Mouse (Mus musculus) G1E (cell line): ENCODE results near the gene Stag1. TPM values are rescaled to one million over a fixed set of nuclear protein-coding genes. Genes with fewer than 3 reads are reported as not detected.
"Not testable (repeated sequence)": the region's sequence is repeated elsewhere in the genome, so short reads cannot be mapped to it uniquely, and the experiment has no call there.

Experiments
- ATAC-seq: 2 replicates; pipeline ENCODE4 v1.8.0; 2016; ENCODE audit warnings: mild to moderate bottlenecking; ENCODE audit not compliant: insufficient number of reproducible peaks, poor library complexity, low FRiP score, severe bottlenecking; ENCODE audit errors: extremely low read depth
- DNase-seq: peaks from one replicate; pipeline ENCODE4 v3.0.0; 2012; ENCODE audit warnings: low spot score
- H3K27me3 ChIP-seq: 2 replicates; pipeline ENCODE4 v1.6.1; 2012; ENCODE audit warnings: mild to moderate bottlenecking, low read length, inconsistent platforms; ENCODE audit not compliant: insufficient read depth
- H3K36me3 ChIP-seq: replicated peaks from 2 replicates; pipeline ENCODE3; 2012; ENCODE audit warnings: mild to moderate bottlenecking, inconsistent platforms
- H3K4me1 ChIP-seq: 2 replicates; pipeline ENCODE4 v1.6.1; 2012; ENCODE audit warnings: low read depth, low read length, inconsistent platforms, mixed read lengths; ENCODE audit not compliant: insufficient read depth
- H3K4me3 ChIP-seq: 2 replicates; pipeline ENCODE4 v1.5.1; 2012; ENCODE audit warnings: low read depth, mild to moderate bottlenecking, inconsistent platforms, low read length, moderate library complexity, mixed read lengths
- H3K9me3 ChIP-seq: replicated peaks from 2 replicates; pipeline ENCODE4 v1.6.1; 2012; ENCODE audit warnings: inconsistent platforms
- CTCF ChIP-seq: IDR thresholded peaks from 2 replicates; pipeline ENCODE4 v1.5.1; 2012; ENCODE audit warnings: low read depth, low read length, inconsistent platforms, mixed read lengths
- GATA1 ChIP-seq: IDR thresholded peaks from 2 replicates; pipeline ENCODE4 v1.6.1; 2012; ENCODE audit warnings: borderline replicate concordance, low read length, inconsistent platforms, mixed read lengths
- GATA2 ChIP-seq: IDR thresholded peaks from 2 replicates; pipeline ENCODE4 v1.6.1; 2012; ENCODE audit warnings: low read depth, low read length, inconsistent platforms, borderline replicate concordance
- POLR2AphosphoS5 ChIP-seq: IDR thresholded peaks from 2 replicates; pipeline ENCODE4 v1.6.1; 2012; ENCODE audit warnings: low read depth, low read length, inconsistent platforms; ENCODE audit not compliant: insufficient replicate concordance
- TAL1 ChIP-seq: conservative IDR thresholded peaks from 2 replicates; pipeline ENCODE4 v1.6.1; 2012; ENCODE audit warnings: low read depth, low read length, inconsistent platforms, mixed read lengths
- polyA plus RNA-seq: library from polyadenylated mRNA; stranded (reverse); fragments of >175 nt; gene quantifications from 2 replicates; pipeline ENCODE4 v1.2.3, GENCODE M21; 2012
- total RNA-seq, 2 experiments: library from RNA; stranded (forward) in 1 of 2; stranded (reverse) in 1 of 2; fragments of 200-1000 nt in 1 of 2; fragments of >200 nt in 1 of 2; fragmentation: Nextera tagmentation in 1 of 2; gene quantifications; 2 replicates each; pipeline ENCODE4 v1.2.3; 2014 to 2017

Gene Stag1
- total and polyA plus RNA-seq, 3 experiments: 2.9 to 75.4 (median 71.5) TPM

DNA sequence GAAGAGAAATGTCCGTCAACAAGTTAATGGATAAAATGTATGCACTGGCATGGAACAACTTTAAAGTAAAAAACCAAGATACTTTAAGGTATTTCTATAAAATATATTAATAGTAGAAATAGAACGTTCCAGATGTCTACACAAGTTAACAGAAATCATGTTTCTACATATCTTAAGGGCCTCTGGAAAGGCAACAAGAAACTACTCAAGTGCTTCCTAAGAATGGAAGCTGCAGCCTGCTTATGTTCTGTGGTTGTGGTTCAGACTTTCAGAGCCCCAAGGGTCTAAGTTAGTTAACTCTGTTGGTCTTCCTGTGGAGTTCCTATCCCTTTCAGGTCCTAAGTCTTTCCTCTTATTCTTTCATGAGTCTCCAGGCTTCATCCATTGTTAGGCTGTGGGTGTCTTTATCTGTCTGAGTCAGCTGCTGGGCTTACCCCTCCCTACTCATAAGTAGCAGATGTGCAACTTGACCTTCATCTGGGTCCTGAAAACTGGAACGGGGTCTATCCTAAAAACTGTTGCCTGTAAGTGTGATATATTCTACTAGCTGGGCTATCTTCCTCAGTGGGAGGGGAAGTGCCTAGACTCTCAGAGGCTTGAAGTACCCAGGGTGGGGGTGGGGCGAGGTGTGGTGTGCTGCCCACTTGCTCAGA lies 138.5 kb downstream of the Stag1 start:
- Histone ChIP-seq H3K36me3 (peaks cover 4% of the 10 kb centered on the region), H3K4me3 (no peak overlapping the region; the same call in 1 of the 2 replicates), H3K27me3 (no peaks in the 10 kb centered on the region), H3K4me1 (peaks cover 23% of the 10 kb centered on the region), H3K9me3 (no peaks in the 10 kb centered on the region)
- peak; percentile 67 for ATAC-seq
- TF ChIP-seq GATA1 (no peak), POLR2AphosphoS5 (no peak), TAL1 (peak; percentile 30; the same call in 1 of the 2 replicates)
- DNase-seq: peak; percentile 2

DNA sequence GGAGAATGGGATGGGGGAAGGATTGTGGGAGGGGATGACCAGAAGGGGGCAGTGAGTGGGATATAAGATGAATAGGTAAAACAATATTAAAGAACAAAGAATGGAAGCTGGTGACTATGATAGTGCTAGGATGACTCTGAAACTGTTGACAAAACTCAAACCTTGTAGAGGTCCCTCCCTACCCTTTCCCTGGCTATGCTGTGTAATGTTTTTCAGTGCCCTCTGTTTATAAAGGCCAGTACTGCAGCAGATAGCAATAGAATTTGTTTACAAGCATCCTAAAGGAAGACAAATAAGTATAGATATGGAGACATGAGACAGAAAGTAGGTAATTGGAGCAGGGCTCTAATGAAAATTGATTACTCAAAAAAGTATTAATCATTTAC lies 139.0 kb downstream of the Stag1 start:
- peaks cover 4% of the 10 kb centered on the region for H3K36me3 ChIP-seq
- H3K4me3 ChIP-seq: no peak overlapping the region
- peaks cover 23% of the 10 kb centered on the region for H3K4me1 ChIP-seq
- no peaks in the 10 kb centered on the region for H3K9me3 ChIP-seq
- TF ChIP-seq GATA1: no peak
- ATAC-seq: no peak
- no peaks in the 10 kb centered on the region for H3K27me3 ChIP-seq
- DNase-seq: no peak

DNA sequence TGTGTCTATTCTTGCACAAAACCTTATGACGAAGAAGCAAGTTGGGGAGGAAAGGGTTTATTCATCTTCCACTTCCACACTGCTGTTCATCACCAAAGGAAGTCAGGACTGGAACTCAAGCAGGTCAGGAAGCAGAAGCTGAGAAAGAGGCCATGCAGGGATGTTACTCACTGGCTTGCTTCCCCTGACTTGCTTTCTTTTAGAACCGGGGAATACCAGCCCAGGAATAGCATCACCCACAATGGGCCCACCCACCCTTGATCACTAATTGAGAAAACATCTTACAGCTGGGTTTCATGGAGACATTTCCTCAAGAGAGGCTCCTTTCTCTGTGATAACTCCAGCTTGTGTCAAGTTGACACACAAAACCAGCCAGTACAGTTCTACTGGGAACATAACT lies 179.6 kb downstream of the Stag1 start:
- ATAC-seq, H3K4me1 ChIP-seq, H3K36me3 ChIP-seq, H3K27me3 ChIP-seq, H3K4me3 ChIP-seq, H3K9me3 ChIP-seq, DNase-seq: not testable (repeated sequence)

DNA sequence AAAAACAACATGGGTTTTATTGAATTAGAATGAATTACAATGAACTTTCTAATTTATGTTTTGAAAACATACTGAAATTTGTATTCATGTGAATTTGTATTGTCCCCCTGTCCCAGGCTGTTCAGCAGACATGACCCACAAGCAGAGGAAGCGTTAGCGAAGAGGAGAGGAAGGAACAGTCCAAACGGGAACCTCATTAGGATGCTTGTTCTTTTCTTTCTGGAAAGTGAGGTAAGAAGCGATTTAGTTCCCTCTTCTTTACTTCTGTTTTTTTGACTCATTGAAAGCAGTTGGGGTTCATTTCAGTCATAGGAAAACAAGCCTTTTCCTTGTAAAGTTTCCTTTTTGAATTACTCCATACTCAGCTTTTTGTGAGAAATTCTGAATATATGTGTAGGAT lies 268.4 kb downstream of the Stag1 start:
- ATAC-seq (no peak), DNase-seq (no peak)
- H3K4me1 ChIP-seq: no peaks in the 10 kb centered on the region
- H3K4me3 ChIP-seq: no peak overlapping the region
- H3K27me3 ChIP-seq: no peaks in the 10 kb centered on the region
- H3K9me3 ChIP-seq: no peaks in the 10 kb centered on the region
- no peak for TF ChIP-seq TAL1
- no peak for TF ChIP-seq GATA2
- TF ChIP-seq CTCF: no peak
- H3K36me3 ChIP-seq: peaks cover 4% of the 10 kb centered on the region

DNA sequence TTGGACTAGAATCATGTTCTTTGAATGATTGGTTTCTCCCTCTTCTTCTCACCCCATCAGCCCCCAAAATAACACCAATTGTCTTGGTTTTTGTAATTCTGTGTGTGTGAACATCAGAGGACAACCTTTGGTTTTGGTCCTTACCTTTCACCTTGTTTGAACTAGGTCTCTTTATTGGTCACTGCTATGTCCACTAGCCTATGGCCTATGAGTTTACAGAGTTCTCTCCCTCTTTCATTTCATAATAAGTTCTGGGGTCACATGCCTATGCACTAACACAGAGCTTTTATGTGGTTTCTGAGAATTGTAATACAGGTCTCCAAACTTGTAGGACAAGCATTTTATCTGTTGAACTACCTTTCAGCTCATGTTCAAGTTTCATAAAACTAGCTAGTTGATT lies 272.0 kb downstream of the Stag1 start:
- no peaks in the 10 kb centered on the region for H3K9me3 ChIP-seq
- H3K36me3 ChIP-seq: peaks cover 7% of the 10 kb centered on the region
- no peak for DNase-seq
- no peaks in the 10 kb centered on the region for H3K4me1 ChIP-seq
- H3K27me3 ChIP-seq: no peaks in the 10 kb centered on the region
- H3K4me3 ChIP-seq: no peak overlapping the region
- TF ChIP-seq GATA1 (no peak), GATA2 (no peak)
- ATAC-seq: no peak

DNA sequence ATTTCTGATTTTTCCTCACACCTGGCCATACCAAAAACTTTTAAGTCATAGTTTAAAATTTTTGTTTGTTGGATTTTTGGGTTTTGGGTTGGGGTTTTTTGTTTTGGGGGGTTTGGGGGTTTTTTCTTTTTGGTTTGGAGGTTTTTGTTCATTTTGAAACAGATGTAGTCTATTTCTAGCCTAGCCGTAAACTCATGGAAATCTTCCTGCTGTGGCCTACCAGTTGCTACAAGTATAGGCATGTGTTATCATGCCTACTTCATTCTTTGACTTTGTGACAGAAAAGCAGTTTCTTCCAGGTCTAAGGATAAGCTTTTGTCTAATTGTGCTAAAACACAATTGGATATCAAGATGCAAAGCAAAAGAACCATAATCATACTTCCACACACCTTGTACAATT lies 298.5 kb downstream of the Stag1 start:
- TF ChIP-seq GATA1 (no peak), TAL1 (no peak), GATA2 (no peak), CTCF (no peak), POLR2AphosphoS5 (no peak)

DNA sequence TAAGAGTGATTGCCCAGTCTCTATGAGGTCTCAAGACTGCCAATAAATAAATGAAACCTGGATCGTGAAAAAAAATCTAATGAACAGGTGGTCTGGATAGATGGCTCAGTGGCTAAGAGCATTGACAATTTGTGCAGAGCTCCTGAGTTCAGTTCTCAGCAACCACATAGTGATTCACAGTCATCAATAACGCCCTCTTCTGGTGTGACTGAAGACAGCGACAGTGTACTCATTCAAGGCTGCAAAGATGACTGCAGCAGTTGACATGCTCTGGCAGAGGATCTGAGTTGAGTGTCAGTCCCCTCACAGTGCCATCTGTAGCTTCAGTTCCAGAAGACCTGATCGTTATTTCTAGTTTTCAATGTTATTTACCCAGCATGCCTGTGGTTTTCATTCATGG lies 300.4 kb downstream of the Stag1 start:
- no peak for TF ChIP-seq GATA1
- TF ChIP-seq CTCF: no peak
- TF ChIP-seq POLR2AphosphoS5: no peak
- no peak for TF ChIP-seq GATA2
- TF ChIP-seq TAL1: no peak
- no peak overlapping the region for H3K4me3 ChIP-seq
- DNase-seq: no peak
- peaks cover 7% of the 10 kb centered on the region for H3K36me3 ChIP-seq
- no peaks in the 10 kb centered on the region for H3K4me1 ChIP-seq
- H3K9me3 ChIP-seq: no peaks in the 10 kb centered on the region
- ATAC-seq: no peak
- H3K27me3 ChIP-seq: no peaks in the 10 kb centered on the region

More for the DNA sequence above, 298.5 kb downstream of the Stag1 start:
- H3K4me1 ChIP-seq: no peaks in the 10 kb centered on the region
- H3K4me3 ChIP-seq: no peak overlapping the region
- no peaks in the 10 kb centered on the region for H3K9me3 ChIP-seq
- no peak for ATAC-seq
- no peak for DNase-seq
- H3K36me3 ChIP-seq: peaks cover 6% of the 10 kb centered on the region
- H3K27me3 ChIP-seq: no peaks in the 10 kb centered on the region
